Mouse (Mus musculus) lung, postnatal 14 days (tissue): ENCODE data around the gene Hmg20b.

Experiments
- DNase-seq: peaks from one replicate; pipeline ENCODE4 v3.0.0; 2021

Hmg20b gene

DNA sequence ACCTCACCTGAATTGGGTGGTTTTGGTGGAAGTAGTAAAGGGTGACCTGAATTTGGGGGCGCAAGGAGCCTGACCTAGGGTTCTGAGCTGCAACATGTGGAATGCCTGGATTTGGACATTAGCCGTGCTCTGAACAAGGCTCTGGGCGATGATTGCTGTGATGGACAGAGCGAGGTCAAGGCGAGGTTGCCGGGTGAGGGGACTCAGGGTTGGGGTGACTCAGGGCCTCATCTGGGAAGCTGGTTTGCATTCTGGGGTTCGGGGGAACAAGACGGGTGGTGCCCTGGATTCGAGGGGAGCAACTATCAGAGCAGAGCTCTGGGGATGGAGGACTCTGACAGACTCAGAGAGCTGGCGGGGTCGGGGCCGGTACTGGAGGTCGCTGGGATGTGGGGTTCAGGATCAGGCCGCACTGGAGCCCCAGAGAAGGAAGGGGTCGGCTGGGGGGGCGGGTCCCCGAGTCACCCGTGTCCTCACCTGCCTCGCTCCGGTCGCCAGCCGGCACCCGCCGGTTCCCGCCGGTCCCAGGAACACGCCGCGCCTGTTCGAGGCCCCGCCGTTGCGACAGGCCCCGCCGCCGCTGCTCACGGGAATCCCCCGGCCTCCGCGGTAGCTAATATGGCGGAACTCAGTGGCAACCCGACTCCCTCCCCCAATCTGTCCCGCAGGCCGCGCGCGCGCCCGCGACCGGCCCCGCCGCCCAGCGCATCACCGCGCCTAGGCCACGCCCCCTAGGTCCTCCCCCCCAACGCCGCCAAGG lies 27.7 kb upstream of the Hmg20b start, which contains the start of gene Fzr1:
Gene Fzr1 (minus strand): TSS at position 724 of the 760 bp plus-strand sequence.
- no peak for DNase-seq

- no peak for DNase-seq
These were observed 27.0 kb upstream of the Hmg20b start for GRCm38 (mm10) chr10:81377362-81377664.

DNA sequence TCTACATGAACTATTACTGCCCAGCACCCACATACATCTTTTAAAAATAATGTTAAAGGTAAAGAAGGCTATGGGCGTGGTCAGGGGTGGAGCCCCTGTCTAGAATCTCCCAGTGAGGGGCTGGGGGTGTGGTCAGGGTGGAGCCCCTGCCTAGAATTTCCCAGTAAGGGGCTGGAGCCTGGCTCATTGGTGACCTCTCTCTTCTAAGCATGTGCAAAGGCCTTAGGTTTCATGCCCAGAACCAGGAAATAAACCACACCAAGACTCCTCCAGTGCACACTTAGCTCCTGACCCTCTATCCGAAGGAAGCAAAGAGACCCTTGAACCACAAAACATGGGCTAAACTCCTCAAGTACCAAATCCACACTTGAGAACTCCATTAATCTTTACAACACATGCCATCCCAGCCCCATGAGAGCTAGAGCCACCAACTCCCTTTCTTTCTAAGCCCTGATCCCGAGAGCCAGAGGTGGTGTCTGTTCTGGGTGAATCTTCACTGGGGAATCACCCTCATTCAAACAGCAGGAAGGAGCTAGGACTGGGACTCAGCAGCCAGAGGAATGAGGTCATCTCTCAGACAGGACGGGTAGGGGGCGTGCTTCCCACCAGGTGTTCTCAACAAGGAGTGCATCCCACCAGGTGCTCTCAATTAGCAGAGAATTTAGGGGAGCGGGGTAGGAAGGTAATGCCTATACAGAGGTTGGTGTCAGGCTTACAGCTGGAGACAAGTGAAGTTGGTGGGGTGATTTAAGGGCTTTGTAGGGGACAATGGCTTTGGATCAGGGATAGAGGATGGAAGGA lies 26.5 kb upstream of the Hmg20b start:
- no peak for DNase-seq

DNA sequence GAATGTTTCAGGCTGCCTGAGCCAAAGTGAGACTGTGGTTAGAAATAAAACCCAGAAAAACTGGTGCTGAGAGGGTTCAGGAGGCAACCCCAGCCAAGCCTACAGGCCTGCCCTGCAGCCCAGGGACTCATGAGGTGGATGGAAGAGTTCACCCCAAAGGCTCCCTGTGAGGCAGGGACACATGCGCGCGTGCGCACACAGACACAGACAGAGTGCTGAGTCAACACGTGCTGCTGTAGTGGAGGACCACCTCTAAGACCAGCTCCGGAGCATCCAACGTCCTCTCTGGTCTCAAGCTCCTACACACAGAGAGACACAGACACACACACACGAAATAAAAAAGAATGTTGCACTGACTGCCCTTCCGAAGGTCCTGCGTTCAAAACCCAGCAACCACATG lies 25.0 kb upstream of the Hmg20b start:
- DNase-seq = no peak

- no peak for DNase-seq
These were observed 16.9 kb upstream of the Hmg20b start for GRCm38 (mm10) chr10:81367207-81367495.

DNA sequence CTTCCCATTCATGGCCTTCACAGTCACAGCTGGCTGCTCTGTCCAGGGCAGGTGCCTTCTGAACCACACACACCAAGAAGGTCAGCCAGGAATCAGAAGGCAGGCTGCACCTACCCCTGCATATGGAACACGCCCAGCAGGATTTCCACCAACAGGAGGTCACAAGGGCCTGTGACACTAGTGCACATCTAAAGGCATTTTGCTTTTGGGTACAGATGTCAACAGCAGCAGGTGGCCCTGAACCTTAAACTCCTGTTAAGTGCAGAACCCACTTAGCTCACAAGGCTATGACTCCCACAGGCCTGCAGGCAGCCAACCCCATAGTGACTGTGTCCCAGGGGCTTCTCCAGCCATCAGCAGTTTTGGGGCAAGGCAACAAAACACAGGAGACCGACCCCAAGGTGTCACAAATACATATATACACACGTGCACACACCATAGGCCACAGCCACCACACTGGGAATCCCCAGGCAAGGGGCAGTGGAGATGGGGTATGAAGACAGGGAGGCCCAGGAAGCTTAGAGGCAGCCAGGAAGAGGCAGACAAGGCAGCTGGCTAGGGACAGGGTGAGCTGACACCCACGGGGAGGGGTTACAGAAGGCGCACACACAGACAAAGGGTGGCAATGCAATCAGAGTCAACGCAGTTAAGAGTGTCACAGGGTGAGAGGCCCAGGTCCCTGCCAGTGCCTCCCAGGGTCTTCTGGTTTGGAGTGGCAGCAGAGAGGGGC lies 16.4 kb upstream of the Hmg20b start:
- no peak for DNase-seq

- DNase-seq = no peak
These were observed 15.6 kb upstream of the Hmg20b start, which contains the start of gene 4930404N11Rik for GRCm38 (mm10) chr10:81365672-81366476. TSS of gene 4930404N11Rik (minus strand) at chr10:81365816.

DNA sequence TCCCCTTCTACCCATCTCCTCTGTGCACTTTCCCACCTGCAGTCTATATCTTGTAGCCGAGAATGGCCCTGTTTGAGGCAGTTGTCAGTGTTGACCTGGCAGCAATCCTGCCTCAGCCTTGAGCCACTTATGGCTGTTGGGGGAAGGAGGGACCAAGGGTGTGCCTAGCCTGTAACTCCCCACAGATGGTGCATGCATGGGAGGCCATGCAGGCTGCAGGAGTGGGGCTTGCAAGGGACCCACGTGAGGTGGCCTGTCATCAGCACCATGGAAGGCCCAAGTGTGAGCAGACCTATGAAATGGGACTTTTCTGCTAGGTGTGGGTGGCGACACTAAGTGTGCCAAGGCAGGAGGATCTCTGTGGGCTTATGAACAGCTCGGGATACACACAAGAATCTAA lies 14.8 kb upstream of the Hmg20b start:
- no peak for DNase-seq

- DNase-seq = no peak
These were observed 14.4 kb upstream of the Hmg20b start for GRCm38 (mm10) chr10:81364666-81365065.

DNA sequence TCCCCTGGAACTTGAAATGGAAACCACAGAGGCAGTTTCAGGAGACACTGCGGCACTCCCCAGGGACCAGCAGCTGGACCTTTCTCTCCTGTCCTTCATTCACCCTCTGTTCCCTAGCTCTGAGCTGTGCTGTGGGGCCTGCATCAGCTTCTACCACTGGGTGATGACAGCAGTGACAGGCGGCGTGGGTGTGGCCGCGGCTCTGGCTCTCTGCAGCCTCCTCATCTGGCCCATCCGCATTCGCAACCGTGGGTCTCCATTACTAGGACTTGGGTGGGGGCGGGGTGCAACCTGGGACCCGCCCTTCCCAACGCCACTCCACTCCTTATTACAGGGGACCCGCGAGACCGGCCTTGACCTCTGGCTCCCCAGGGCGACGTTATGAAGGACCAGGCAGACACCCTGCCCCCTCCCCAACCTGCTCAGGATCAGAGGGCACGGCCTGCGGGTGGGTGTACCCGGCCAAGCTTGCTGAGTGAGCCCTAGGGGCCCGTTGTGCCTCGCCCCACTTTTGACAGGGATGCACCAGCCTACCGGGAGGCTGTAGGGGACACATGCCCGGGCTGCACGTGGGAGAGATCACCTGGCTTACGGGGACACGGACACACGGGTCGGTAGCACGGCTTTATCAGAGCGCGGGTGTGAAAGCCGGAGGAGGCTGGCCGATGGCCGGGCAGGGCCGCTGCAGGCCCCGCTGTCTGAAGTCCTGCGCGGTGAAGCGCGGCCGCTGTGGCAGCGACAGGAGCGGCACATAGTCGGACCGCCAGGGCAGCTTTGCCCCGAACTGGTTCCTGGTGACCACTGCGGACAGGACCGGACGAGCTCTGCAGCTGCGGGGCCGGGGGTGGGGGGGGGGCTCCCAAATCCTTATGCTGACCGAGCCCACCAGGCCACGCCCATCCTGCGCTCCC lies 13.4 kb upstream of the Hmg20b start:
- DNase-seq = no peak

DNA sequence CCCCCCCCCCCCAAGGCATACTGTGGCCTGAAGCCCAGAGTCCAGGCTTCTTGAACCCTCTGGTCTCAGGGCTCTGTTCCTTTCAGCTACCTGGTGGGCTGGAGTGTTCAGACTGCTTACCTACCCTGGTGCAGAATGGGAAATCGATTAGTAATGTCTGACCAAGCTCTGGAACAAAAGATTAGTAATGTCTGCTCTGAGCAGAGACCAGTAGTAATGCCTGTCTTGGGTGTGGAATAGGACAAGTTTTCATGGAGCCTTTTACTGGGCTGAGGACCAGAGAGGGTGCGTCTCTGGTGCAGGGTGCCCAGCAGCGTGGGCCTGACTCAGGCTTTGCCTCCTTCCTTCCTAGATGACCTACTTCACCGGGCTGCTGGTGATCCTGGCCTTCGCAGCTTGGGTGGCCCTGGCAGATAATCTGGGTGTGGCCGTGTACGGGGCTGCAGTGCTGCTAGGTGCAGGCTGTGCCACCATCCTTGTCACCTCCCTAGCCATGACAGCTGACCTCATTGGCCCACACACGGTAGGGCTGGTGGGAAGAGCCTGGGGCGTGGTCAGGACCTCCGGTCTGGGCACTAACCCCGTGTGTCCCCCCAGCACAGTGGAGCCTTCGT lies 12.2 kb upstream of the Hmg20b start:
- no peak for DNase-seq

GRCm38 (mm10) chr10:81360721-81361120 lies 10.4 kb upstream of the Hmg20b start:
- no peak for DNase-seq

DNA sequence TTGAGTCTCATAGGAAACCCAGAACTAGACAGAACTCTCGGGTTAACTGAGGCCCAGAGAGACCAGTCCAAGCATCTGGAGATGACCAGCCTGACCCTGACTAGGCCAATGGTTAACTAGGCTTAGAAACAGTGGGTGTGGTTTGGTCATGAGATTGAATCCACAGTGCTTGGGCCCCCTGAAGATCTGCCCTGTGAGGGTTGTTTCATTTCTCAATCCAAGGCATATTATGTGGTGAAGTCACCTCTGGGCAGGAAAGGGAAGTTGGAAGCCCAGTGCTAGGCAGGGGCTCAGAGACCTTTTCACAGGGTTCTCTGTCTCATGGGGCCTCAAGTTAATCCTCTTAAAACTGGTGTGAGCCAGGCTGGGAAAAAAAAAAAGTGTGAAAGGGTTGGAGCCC lies 8.6 kb upstream of the Hmg20b start:
- DNase-seq = no peak

DNA sequence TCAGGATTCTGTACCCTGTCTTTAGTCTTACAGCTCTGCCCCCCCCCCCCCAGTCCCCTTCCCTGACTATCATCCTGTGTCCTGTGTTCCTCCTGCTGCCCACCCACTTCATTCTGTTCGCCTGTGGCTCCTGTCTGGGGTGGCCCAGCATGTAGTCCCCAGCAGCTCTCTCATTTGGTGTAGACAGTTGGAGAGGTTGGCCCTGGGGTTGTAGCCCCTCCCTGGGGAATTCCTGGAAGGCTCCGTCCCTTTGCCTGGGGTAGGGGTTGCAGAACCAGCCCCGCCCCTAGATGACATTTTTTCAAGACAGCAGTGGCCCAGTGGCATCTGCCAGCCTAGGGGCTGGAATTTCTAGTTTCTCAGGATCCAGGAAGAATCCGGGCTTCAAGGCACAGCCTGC lies 7.9 kb upstream of the Hmg20b start:
- DNase-seq = no peak

GRCm38 (mm10) chr10:81356991-81357844 lies 6.9 kb upstream of the Hmg20b start, which contains the start of gene Mfsd12:
TSS of gene Mfsd12 (plus strand) at chr10:81357491.
- DNase-seq = peak; percentile 93

GRCm38 (mm10) chr10:81356352-81356990 lies 6.2 kb upstream of the Hmg20b start:
- DNase-seq = no peak

DNA sequence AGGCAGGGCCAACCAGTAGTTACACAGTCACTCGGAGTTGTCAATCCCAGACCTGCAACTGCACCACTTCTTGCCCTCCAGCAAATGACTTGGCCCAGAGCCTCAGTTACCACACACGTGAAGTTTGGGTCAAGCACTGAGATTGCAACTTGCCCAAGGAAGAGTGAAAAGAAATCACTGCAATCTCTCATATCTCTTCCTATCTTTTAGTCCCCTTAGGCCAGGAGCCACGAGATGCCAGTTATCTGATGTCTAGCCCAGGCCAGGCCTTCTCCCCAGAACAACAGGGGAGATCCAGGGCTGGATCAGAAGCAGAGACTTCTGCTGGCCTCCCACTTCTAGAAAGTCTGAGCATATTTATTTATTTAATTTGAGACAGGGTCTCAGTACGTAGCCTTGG lies 5.3 kb upstream of the Hmg20b start:
- no peak for DNase-seq

GRCm38 (mm10) chr10:81354738-81355477 lies 4.6 kb upstream of the Hmg20b start:
- DNase-seq = no peak

DNA sequence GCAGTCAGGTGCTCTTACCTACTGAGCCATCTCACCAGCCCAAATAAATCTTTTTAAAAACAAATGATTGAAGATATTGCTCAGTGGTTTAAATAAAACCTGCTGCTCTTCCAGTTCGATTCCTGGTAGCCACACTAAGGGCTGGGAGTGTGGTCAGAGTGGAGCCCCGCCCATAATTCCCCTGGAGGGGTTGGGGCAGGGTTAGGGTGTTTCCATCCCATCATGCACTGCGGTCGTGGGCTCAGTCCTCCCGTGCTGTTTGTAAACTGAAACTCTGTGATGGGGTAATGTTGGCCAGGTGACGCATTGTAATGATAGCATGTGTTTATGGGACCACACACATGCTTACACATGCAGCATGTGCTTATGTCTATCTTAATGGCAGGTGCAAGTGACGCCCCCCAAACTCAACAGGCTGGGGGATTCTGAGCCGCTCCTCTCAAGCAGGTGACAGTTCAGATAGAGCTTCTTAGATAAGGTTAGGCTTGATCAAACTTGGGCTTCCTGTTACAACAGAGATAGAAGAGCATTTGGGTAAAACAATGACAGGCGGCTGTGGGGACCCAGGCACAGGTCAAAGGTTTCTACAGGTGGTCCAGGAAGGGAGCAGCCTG lies 1.5 kb upstream of the Hmg20b start:
- no peak for DNase-seq
